Mouse (Mus musculus) cerebellum, adult 2 months (tissue): ENCODE measurements around the gene Pygm. TPM values are rescaled to one million over a fixed set of nuclear protein-coding genes. Genes with fewer than 3 reads are reported as not detected.

Source experiments
- DNase-seq, 2 experiments: peaks; one replicate each; pipeline ENCODE4 v3.0.0; 2021
- H3K27ac ChIP-seq: fragments of 200-500 bp; 2 replicates; pipeline ENCODE4 v1.5.1; 2012; ENCODE audit warnings: low read length, control low read depth, inconsistent platforms; ENCODE audit not compliant: insufficient read depth
- H3K27me3 ChIP-seq: fragments of 200-500 bp; 2 replicates; pipeline ENCODE4 v1.6.1; 2012; ENCODE audit warnings: inconsistent platforms, mild to moderate bottlenecking, low read length, moderate library complexity; ENCODE audit not compliant: control insufficient read depth, insufficient read depth
- H3K4me1 ChIP-seq: fragments of 200-500 bp; 2 replicates; pipeline ENCODE4 v1.6.1; 2011; ENCODE audit warnings: low read length; ENCODE audit not compliant: control insufficient read depth, insufficient read depth
- H3K4me3 ChIP-seq: fragments of 200-500 bp; replicated peaks from 2 replicates; pipeline ENCODE3; 2011; ENCODE audit warnings: mild to moderate bottlenecking, low read depth, low read length, control low read depth; ENCODE audit not compliant: insufficient read depth
- CTCF ChIP-seq: fragments of 200-500 bp; IDR thresholded peaks from 2 replicates; pipeline ENCODE4 v1.5.1; 2011; ENCODE audit warnings: low read depth, mild to moderate bottlenecking, control low read depth, low read length, moderate library complexity, borderline replicate concordance; ENCODE audit not compliant: insufficient read depth
- POLR2A ChIP-seq: fragments of 200-500 bp; IDR thresholded peaks from 2 replicates; pipeline ENCODE4 v1.6.1; 2011; ENCODE audit warnings: low read length, control low read depth, borderline replicate concordance; ENCODE audit not compliant: insufficient read depth
- WGBS: fragments of 180-500 bp; shearing (Covaris S2); methylation state at CpG from one replicate; pipeline ENCODE4 v1.1.7; 2018; 5-methylcytosine and 5-hydroxymethylcytosine counted together
- polyA plus RNA-seq: library from polyadenylated mRNA; depleted of rRNA; stranded (reverse); fragments of >200 nt; gene quantifications from 2 replicates; pipeline ENCODE4 v1.2.3, GENCODE M21; 2012; rRNA removed

Pygm gene
- polyA plus RNA-seq, result 90.1 and 101 TPM in 2 replicates

DNA sequence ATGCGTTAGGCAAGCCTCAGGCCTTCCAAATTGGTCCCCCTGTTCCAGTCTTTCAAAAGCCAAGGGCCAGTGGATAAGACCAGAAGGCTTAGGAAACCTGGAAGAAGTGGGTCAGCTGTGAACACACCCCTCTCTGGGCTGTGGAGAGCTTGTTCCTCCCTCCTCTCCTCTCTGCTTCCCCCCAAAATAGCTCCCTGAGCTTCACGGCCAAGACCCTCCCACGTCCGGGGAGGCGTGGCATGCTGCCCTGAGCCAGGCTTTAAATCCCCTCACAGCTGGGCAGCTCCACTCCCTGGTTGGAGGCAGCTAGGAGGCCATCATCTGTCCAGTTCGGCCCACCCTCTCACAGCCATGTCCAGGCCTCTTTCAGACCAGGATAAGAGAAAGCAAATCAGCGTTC lies at the start of gene Pygm:
Pygm (plus strand) TSS at position 272 of the 400 bp plus-strand sequence.
- H3K4me3 ChIP-seq, result no peak within 1 kb of the TSS
- TF ChIP-seq CTCF (no peak), POLR2A (no peak)
- peak within 1 kb of the TSS; percentile 23 for H3K27ac ChIP-seq
- H3K27me3 ChIP-seq, result no peaks in the 10 kb centered on the region
- peaks cover 62% of the 10 kb centered on the region for H3K4me1 ChIP-seq
- 26% methylated on average over 7 of the region's 7 CpGs for WGBS
- DNase-seq, result peak; percentile 49 to 55

- H3K27me3 ChIP-seq, result no peaks in the 10 kb centered on the region
- H3K4me3 ChIP-seq, result peak within 1 kb of the TSS; percentile 68
- H3K27ac ChIP-seq, result peak within 1 kb of the TSS; percentile 53
- peak; percentile 93 to 97 for DNase-seq
- peaks cover 12% of the 10 kb centered on the region for H3K4me1 ChIP-seq
- under 1% methylated on average over 41 of the region's 43 CpGs for WGBS
- TF ChIP-seq POLR2A (peak; percentile 48; the same call in 1 of the 2 replicates), CTCF (0 out of 2 replicates have a peak, but pooled peaks have one; percentile 14)
Observed at GRCm38 (mm10) chr19:6334673-6335457, 49.3 kb upstream of the Pygm start, which contains the start of gene Men1. Gene Men1, plus strand, starts transcription at chr19:6334979.

- Histone ChIP-seq H3K4me3 (peak overlapping the region; percentile 68), H3K27ac (peak overlapping the region; percentile 53; the same call in 1 of the 2 replicates), H3K4me1 (peaks cover 12% of the 10 kb centered on the region), H3K27me3 (no peaks in the 10 kb centered on the region)
- DNase-seq, result peak; percentile 40 to 54
- no peak for TF ChIP-seq CTCF
- WGBS, result under 1% methylated on average over 25 of the region's 25 CpGs
Observed at GRCm38 (mm10) chr19:6335458-6335827, 48.8 kb upstream of the Pygm start.

DNA sequence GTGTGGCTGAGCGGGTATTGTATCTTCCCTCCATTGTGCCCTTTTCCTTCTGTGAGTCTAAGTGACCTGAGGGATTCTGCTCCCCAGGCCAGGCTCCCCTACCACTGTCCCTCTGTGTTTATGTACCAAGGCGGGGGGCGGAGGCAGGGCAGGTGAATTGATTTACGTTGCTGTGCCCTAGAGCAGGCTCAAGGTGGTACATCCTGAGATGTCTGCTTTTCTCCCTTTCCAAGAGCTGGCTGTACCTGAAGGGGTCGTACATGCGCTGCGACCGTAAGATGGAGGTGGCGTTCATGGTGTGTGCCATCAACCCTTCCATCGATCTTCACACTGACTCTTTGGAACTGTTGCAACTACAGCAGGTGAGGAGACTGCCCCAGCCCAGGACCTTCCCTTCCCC lies 47.3 kb upstream of the Pygm start:
- Histone ChIP-seq H3K27me3 (no peaks in the 10 kb centered on the region), H3K4me3 (no peak overlapping the region), H3K4me1 (peaks cover 15% of the 10 kb centered on the region), H3K27ac (no peak overlapping the region)
- no peak for DNase-seq
- WGBS, result 87% methylated on average over 10 of the region's 10 CpGs
- TF ChIP-seq CTCF, result no peak
- TF ChIP-seq POLR2A, result no peak

DNA sequence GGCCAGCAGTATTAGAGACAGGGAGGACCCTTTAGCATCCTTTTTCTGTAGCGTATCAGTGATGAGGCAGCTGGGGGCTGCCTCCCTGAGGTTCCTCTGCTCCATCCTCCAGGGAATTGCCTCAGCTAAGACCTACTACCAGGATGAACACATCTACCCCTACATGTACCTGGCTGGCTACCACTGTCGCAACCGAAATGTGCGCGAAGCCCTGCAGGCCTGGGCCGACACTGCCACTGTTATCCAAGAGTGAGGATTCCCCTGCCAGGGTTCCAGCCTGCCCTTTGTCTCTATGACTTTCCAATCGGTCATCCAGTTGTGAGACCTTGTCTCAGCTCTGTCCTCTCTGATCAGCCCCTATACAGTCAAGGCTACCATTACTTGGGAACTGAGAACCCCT lies 46.0 kb upstream of the Pygm start:
- Histone ChIP-seq H3K27me3 (no peaks in the 10 kb centered on the region), H3K27ac (no peak overlapping the region), H3K4me3 (no peak overlapping the region), H3K4me1 (peaks cover 26% of the 10 kb centered on the region)
- no peak for DNase-seq
- TF ChIP-seq POLR2A (no peak), CTCF (no peak)
- WGBS, result 90% methylated on average over 7 of the region's 7 CpGs

GRCm38 (mm10) chr19:6338716-6339115 lies 45.5 kb upstream of the Pygm start:
- H3K27me3 ChIP-seq, result no peaks in the 10 kb centered on the region
- TF ChIP-seq POLR2A, result no peak
- TF ChIP-seq CTCF, result no peak
- DNase-seq, result no peak
- peaks cover 29% of the 10 kb centered on the region for H3K4me1 ChIP-seq
- H3K27ac ChIP-seq, result no peak overlapping the region
- H3K4me3 ChIP-seq, result no peak overlapping the region
- 93% methylated on average over 11 of the region's 11 CpGs for WGBS

- H3K4me3 ChIP-seq, result no peak overlapping the region
- DNase-seq, result no peak
- peaks cover 33% of the 10 kb centered on the region for H3K4me1 ChIP-seq
- no peaks in the 10 kb centered on the region for H3K27me3 ChIP-seq
- no peak overlapping the region for H3K27ac ChIP-seq
- WGBS, result 93% methylated on average over 6 of the region's 6 CpGs
- TF ChIP-seq POLR2A (no peak), CTCF (no peak)
Observed at GRCm38 (mm10) chr19:6339191-6339590, 45.0 kb upstream of the Pygm start.
